Comparison of ENCODE assay signal across 35 mouse cellular contexts in genomic region chr7:46597006-46597405, GRCm38 (mm10).
"Had no signal": no experiment of that assay in that cellular context is flagged by ENCODE, and none has a peak within 500 bp of the region (broad histone marks: within the 10 kb centered on the region; RNA-seq: fewer than 3 reads in every experiment).

No protein-coding gene starts in this region.

- H3K9ac ChIP-seq: heart, embryonic 12.5 days; heart, embryonic 13.5 days; heart, embryonic 15.5 days; hindbrain, embryonic 12.5 days; hindbrain, embryonic 13.5 days; hindbrain, embryonic 14.5 days; hindbrain, embryonic 15.5 days; intestine, embryonic 15.5 days; kidney, embryonic 15.5 days had no signal

- H3K27me3 ChIP-seq: heart, embryonic 12.5 days; heart, embryonic 13.5 days; heart, embryonic 15.5 days; hindbrain, embryonic 12.5 days; hindbrain, embryonic 13.5 days; hindbrain, embryonic 15.5 days; intestine, embryonic 15.5 days; kidney, embryonic 15.5 days had no signal

- H3K4me1 ChIP-seq: intestine, embryonic 15.5 days had no signal

- DNase-seq: heart, postnatal 10 days; heart, postnatal 14 days; heart, postnatal 36 days; heart, postnatal 4 days; kidney, adult 11 months; kidney, adult 18-20 months; kidney, adult 2 months; kidney, adult 8-10 months; kidney, adult 9 months; kidney, postnatal 10 days; kidney, postnatal 14 days; kidney, postnatal 25 days; kidney, postnatal 36 days; kidney, postnatal 4 days; layer of hippocampus, adult 9-11 months; layer of hippocampus, postnatal 36 days had no signal

- ATAC-seq: hindbrain, embryonic 16.5 days; hindbrain, postnatal 0 days; inflammation-experienced regulatory T-cells, adult 6 months; intestine, embryonic 15.5 days; intestine, embryonic 16.5 days; intestine, postnatal 0 days had no signal

- H3K36me3 ChIP-seq: heart, embryonic 10.5 days; heart, embryonic 12.5 days; heart, embryonic 13.5 days; heart, embryonic 15.5 days; hindbrain, embryonic 10.5 days; hindbrain, embryonic 12.5 days; hindbrain, embryonic 15.5 days; intestine, embryonic 15.5 days; kidney, embryonic 15.5 days had no signal

- H3K4me2 ChIP-seq: heart, embryonic 11.5 days; heart, embryonic 12.5 days; heart, embryonic 13.5 days; heart, embryonic 15.5 days; hindbrain, embryonic 12.5 days; hindbrain, embryonic 13.5 days; hindbrain, embryonic 14.5 days; hindbrain, embryonic 15.5 days; intestine, embryonic 15.5 days; kidney, embryonic 15.5 days had no signal

- H3K9me3 ChIP-seq: heart, embryonic 10.5 days; heart, embryonic 12.5 days; heart, embryonic 13.5 days; heart, embryonic 15.5 days; hindbrain, embryonic 10.5 days; hindbrain, embryonic 12.5 days; hindbrain, embryonic 13.5 days; hindbrain, embryonic 15.5 days; intestine, embryonic 15.5 days; kidney, embryonic 15.5 days had no signal

- H3K4me3 ChIP-seq: heart, embryonic 10.5 days; heart, embryonic 12.5 days; heart, embryonic 13.5 days; heart, embryonic 15.5 days; hindbrain, embryonic 10.5 days; hindbrain, embryonic 12.5 days; hindbrain, embryonic 13.5 days; hindbrain, embryonic 15.5 days; intestine, embryonic 15.5 days; kidney, embryonic 15.5 days; layer of hippocampus, adult 2 months had no signal

- H3K27ac ChIP-seq: heart, embryonic 10.5 days; heart, embryonic 13.5 days; heart, embryonic 15.5 days; hindbrain, embryonic 10.5 days; hindbrain, embryonic 12.5 days; hindbrain, embryonic 13.5 days; hindbrain, embryonic 14.5 days; hindbrain, embryonic 15.5 days; hindbrain, postnatal 0 days; intestine, embryonic 15.5 days; kidney, embryonic 15.5 days; kidney, postnatal 0 days; layer of hippocampus, adult 2 months had no signal
